Mouse (Mus musculus): Measurements from ENCODE around the gene Ift52. TPM values are rescaled to one million over a fixed set of nuclear protein-coding genes. Genes with fewer than 3 reads are reported as not detected.
A peak's percentile ranks its signal among the peaks of the same experiment; 100 is the strongest.
"Not testable (repeated sequence)": the region's sequence is repeated elsewhere in the genome, so short reads cannot be mapped to it uniquely, and the experiment has no call there.

The Ift52 gene
- polyA plus RNA-seq, 1 experiment from 2014 or later = 34.8 TPM

DNA sequence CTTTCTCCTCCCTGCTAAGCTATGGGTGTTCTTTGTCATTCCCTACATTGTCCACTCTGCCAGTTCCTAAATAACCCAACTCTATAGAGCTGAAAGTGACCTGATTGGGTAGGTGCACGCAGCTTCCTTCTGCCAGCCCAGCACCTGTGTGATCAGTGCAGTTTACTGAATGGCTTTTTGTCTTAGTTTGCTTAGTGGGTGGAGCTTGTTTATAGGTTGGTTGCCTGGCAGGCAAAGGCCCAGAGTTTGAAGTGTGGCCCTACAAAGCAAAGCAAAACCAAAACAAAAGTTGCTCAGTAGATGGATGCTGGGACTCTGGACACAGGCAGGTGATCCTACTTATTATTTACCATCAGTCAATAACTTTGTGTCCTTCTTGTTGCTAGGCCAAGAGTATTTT lies 34.5 kb downstream of the Ift52 start:
- no peak for ATAC-seq (replicated peaks; ENCODE audit: extremely low read depth, insufficient read depth, low FRiP score)
- peaks cover 3% of the 10 kb centered on the region; the same call in 1 of the 2 replicates for H3K36me3 ChIP-seq (ENCODE audit: control insufficient read depth, insufficient read depth)
- no peak overlapping the region for H3K27ac ChIP-seq (ENCODE audit: low read length)
- 67% methylated on average over 1 of the region's 1 CpGs for WGBS
- H3K9me3 ChIP-seq (replicated peaks; ENCODE audit: control insufficient read depth, low read length) = no peaks in the 10 kb centered on the region
- H3K4me2 ChIP-seq (ENCODE audit: low read depth, low read length) = no peak overlapping the region
- no peaks in the 10 kb centered on the region for H3K27me3 ChIP-seq (ENCODE audit: control insufficient read depth, insufficient read depth, low read length)
- no peak overlapping the region for H3K4me3 ChIP-seq (ENCODE audit: low read length)
- peaks cover 21% of the 10 kb centered on the region for H3K4me1 ChIP-seq (ENCODE audit: control insufficient read depth, insufficient read depth, low read length)
- H3K9ac ChIP-seq (ENCODE audit: low read length) = no peak overlapping the region

DNA sequence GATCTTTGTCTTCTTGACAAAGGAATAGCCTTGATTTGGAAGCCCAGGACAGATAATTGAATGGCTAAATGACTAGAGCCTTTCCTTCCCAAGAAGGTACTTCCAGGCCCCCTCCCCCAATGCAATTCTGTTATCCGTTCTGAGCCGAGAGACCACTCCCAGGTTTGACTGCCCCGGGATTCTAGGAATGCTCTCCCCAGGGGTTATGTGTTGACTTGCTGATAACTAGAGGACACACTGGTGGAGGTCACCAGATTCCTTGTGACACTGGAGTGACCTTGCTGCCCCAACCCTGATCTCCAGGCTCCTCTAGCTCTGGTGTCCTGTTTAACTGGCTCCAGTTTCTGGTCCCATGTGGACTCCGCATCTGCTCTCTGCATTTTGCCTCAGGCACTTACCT lies 34.9 kb downstream of the Ift52 start:
- no peak overlapping the region for H3K4me2 ChIP-seq (ENCODE audit: low read depth, low read length)
- H3K4me1 ChIP-seq (ENCODE audit: control insufficient read depth, insufficient read depth, low read length) = peaks cover 21% of the 10 kb centered on the region
- peaks cover 2% of the 10 kb centered on the region; the same call in 1 of the 2 replicates for H3K36me3 ChIP-seq (ENCODE audit: control insufficient read depth, insufficient read depth)
- no peak overlapping the region for H3K4me3 ChIP-seq (ENCODE audit: low read length)
- H3K9ac ChIP-seq (ENCODE audit: low read length) = no peak overlapping the region
- no peaks in the 10 kb centered on the region for H3K27me3 ChIP-seq (ENCODE audit: control insufficient read depth, insufficient read depth, low read length)
- ATAC-seq (replicated peaks; ENCODE audit: extremely low read depth, insufficient read depth, low FRiP score) = no peak
- H3K9me3 ChIP-seq (replicated peaks; ENCODE audit: control insufficient read depth, low read length) = no peaks in the 10 kb centered on the region
- 30% methylated on average over 4 of the region's 4 CpGs for WGBS
- no peak overlapping the region for H3K27ac ChIP-seq (ENCODE audit: low read length)

DNA sequence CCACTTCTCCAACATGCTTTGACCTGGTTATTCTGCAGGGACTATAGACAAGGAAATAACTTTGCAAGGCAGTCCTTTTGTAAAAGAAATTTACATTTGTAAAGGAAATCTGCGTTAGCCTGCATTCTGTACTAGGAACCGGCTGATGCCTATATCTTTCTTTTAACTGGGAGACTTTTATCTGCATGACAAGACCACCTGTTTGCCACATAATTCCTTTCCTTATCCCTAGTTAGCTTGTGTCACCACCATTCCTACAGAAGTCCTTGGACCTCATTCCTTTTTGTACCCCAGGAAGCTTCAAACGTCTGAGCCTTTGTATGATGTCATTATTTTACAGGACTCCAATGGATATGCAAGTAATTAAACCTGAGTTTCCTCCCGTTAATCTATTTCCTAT lies 35.7 kb downstream of the Ift52 start:
- Histone ChIP-seq H3K4me2 (ENCODE audit: low read depth, low read length) (no peak overlapping the region), H3K9me3 (replicated peaks; ENCODE audit: control insufficient read depth, low read length) (no peaks in the 10 kb centered on the region), H3K36me3 (ENCODE audit: control insufficient read depth, insufficient read depth) (no peaks in the 10 kb centered on the region), H3K27ac (ENCODE audit: low read length) (no peak overlapping the region), H3K4me3 (ENCODE audit: low read length) (no peak overlapping the region), H3K27me3 (ENCODE audit: control insufficient read depth, insufficient read depth, low read length) (no peaks in the 10 kb centered on the region), H3K9ac (ENCODE audit: low read length) (no peak overlapping the region), H3K4me1 (ENCODE audit: control insufficient read depth, insufficient read depth, low read length) (peaks cover 21% of the 10 kb centered on the region)
- 68% methylated on average over 4 of the region's 4 CpGs for WGBS
- no peak for ATAC-seq (replicated peaks; ENCODE audit: extremely low read depth, insufficient read depth, low FRiP score)

DNA sequence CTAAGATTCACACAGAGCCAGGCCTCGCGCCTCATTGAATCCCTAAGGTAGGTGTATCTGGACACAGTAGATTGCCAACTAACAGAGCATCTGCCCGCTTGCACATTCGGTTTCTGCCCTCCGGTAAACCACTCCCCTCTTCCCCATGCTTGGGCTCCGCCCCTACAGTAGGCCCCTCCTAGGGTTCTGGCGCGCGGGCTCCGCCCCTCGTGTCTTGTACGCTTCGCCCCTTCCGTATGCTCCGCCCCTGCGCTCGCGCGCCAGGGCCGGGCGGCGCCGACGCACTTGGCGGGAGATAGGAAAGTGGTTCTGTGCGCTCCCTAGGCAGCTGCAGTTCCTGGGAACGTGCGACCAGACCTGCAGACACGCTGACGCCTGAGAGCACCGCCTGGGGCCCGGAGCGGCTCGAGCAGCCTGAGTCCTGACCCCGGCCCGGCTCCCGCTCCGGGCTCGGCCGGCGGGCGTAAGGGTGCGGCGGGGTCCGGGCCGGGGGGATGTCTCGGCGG lies 37.2 kb downstream of the Ift52 start, which contains the start of gene Mybl2:
Mybl2 (plus strand) TSS at position 353 of the 506 bp plus-strand sequence.
- H3K4me2 ChIP-seq (ENCODE audit: low read depth, low read length) = peak within 1 kb of the TSS; percentile 100
- peak within 1 kb of the TSS; percentile 37; the same call in 1 of the 2 replicates for H3K27ac ChIP-seq (ENCODE audit: low read length)
- H3K4me3 ChIP-seq (ENCODE audit: low read length) = peak within 1 kb of the TSS; percentile 80
- no peaks in the 10 kb centered on the region for H3K9me3 ChIP-seq (replicated peaks; ENCODE audit: control insufficient read depth, low read length)
- WGBS = under 1% methylated on average over 48 of the region's 48 CpGs
- ATAC-seq (replicated peaks; ENCODE audit: extremely low read depth, insufficient read depth, low FRiP score) = peak; percentile 100
- H3K27me3 ChIP-seq (ENCODE audit: control insufficient read depth, insufficient read depth, low read length) = no peaks in the 10 kb centered on the region
- H3K36me3 ChIP-seq (ENCODE audit: control insufficient read depth, insufficient read depth) = no peaks in the 10 kb centered on the region
- peaks cover 21% of the 10 kb centered on the region for H3K4me1 ChIP-seq (ENCODE audit: control insufficient read depth, insufficient read depth, low read length)
- H3K9ac ChIP-seq (ENCODE audit: low read length) = peak within 1 kb of the TSS; percentile 79

DNA sequence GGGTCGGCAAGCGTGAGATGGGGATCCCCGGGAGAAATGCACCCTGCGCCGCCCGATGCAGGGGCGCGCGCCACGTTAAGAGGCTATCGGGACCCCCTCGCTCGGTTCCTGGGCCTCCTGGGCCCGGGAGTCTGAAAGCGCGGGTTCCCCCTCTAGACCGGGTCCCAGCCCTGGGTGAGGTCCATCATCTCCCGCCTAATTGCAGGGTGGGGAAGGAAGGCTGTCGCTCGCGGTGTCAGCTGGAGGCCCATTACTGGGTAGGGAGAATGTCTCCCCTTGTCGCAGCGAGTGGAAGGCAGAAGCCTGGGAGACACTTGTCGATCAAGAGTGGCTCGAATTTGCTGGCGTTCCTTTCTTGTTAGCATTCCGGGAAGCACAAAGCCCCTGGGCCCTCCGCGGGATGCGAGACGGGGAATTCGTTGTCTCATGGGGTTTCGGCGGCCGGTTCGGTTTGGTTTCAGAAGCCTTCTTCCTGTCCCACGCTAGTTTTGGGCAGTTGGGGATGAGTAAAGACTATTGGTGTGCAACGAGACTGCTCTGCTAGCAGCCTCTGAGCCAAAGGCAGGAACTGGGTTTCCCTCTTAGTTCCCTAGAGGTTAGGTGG lies 37.8 kb downstream of the Ift52 start:
- Histone ChIP-seq H3K4me2 (ENCODE audit: low read depth, low read length) (peak overlapping the region; percentile 100), H3K9ac (ENCODE audit: low read length) (peak overlapping the region; percentile 79), H3K27ac (ENCODE audit: low read length) (peak overlapping the region; percentile 37; the same call in 1 of the 2 replicates), H3K27me3 (ENCODE audit: control insufficient read depth, insufficient read depth, low read length) (no peaks in the 10 kb centered on the region), H3K36me3 (ENCODE audit: control insufficient read depth, insufficient read depth) (no peaks in the 10 kb centered on the region), H3K4me3 (ENCODE audit: low read length) (peak overlapping the region; percentile 80), H3K4me1 (ENCODE audit: control insufficient read depth, insufficient read depth, low read length) (peaks cover 21% of the 10 kb centered on the region), H3K9me3 (replicated peaks; ENCODE audit: control insufficient read depth, low read length) (no peaks in the 10 kb centered on the region)
- under 1% methylated on average over 38 of the region's 38 CpGs for WGBS
- peak; percentile 15; the same call in 1 of the 2 replicates for ATAC-seq (replicated peaks; ENCODE audit: extremely low read depth, insufficient read depth, low FRiP score)

DNA sequence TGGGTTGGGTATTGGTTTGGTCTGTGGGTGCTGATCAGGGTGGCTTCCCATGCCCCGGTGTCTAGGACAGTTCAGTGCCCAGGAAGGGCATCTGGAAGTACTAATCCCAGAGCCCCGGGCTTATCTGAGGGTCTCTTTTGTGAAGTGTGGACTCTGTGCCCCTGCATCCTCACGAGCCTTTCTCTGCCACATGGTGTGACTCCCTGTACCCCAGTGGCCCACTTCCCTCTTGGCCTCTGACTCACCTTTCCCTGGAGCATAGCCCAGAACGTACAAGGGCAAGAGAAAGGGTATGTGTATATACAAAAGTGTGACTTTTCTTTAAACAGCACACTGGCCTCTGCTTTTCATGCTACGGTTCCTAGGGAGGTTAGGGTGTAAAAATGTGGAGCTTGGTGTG lies 38.6 kb downstream of the Ift52 start:
- 15% methylated on average over 5 of the region's 5 CpGs for WGBS
- Histone ChIP-seq H3K9me3 (replicated peaks; ENCODE audit: control insufficient read depth, low read length) (no peaks in the 10 kb centered on the region), H3K4me2 (ENCODE audit: low read depth, low read length) (peak overlapping the region; percentile 100), H3K27ac (ENCODE audit: low read length) (no peak overlapping the region), H3K36me3 (ENCODE audit: control insufficient read depth, insufficient read depth) (no peaks in the 10 kb centered on the region), H3K27me3 (ENCODE audit: control insufficient read depth, insufficient read depth, low read length) (no peaks in the 10 kb centered on the region), H3K9ac (ENCODE audit: low read length) (peak overlapping the region; percentile 79), H3K4me3 (ENCODE audit: low read length) (peak overlapping the region; percentile 80), H3K4me1 (ENCODE audit: control insufficient read depth, insufficient read depth, low read length) (peaks cover 21% of the 10 kb centered on the region)
- ATAC-seq (replicated peaks; ENCODE audit: extremely low read depth, insufficient read depth, low FRiP score) = no peak

DNA sequence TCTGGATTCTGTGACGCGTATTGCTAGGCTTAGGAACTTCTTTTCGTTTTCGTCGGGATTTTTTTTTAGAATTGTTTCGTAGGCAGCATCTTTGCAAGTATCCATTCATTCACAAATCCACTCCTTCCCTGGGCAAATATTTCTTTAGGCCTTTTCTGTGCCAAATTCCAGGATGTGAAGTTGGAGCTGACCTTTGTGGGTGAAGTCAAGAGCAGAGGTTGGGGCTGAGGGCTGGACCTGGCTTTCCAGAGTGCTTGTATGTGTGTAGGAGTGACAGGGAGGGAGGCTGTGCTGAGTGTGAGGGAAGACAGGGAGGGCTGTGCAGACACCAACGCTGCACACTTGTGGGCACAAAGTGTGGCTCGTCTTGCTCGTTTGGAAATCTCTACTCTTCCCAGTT lies 39.4 kb downstream of the Ift52 start:
- no peak overlapping the region for H3K4me3 ChIP-seq (ENCODE audit: low read length)

DNA sequence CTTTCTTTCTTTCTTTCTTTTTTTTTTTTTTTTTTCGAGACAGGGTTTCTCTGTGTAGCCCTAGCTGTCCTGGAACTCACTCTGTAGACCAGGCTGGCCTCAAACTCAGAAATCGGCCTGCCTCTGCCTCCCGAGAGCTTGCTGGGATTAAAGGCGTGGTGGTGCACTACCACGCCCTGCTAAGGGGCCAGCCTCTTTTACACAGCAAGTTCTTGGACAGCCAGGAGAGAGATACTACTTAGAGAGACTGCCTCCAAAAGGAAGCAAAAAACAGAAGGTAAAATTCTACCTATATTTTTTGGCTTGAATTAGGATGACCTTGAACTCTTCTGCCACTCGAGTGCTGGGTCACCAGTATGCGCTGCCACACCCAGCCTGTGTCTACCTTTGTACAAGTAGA lies 41.8 kb downstream of the Ift52 start:
- not testable (repeated sequence) for H3K27ac ChIP-seq (ENCODE audit: low read length); ATAC-seq (replicated peaks; ENCODE audit: extremely low read depth, insufficient read depth, low FRiP score); H3K9me3 ChIP-seq (replicated peaks; ENCODE audit: control insufficient read depth, low read length); H3K4me3 ChIP-seq (ENCODE audit: low read length); H3K9ac ChIP-seq (ENCODE audit: low read length); H3K27me3 ChIP-seq (ENCODE audit: control insufficient read depth, insufficient read depth, low read length); H3K36me3 ChIP-seq (ENCODE audit: control insufficient read depth, insufficient read depth); H3K4me2 ChIP-seq (ENCODE audit: low read depth, low read length)
- 82% methylated on average over 7 of the region's 7 CpGs for WGBS
- peaks cover 18% of the 10 kb centered on the region for H3K4me1 ChIP-seq (ENCODE audit: control insufficient read depth, insufficient read depth, low read length)

More for the DNA sequence above, 39.4 kb downstream of the Ift52 start:
- no peaks in the 10 kb centered on the region for H3K9me3 ChIP-seq (replicated peaks; ENCODE audit: control insufficient read depth, low read length)
- H3K4me1 ChIP-seq (ENCODE audit: control insufficient read depth, insufficient read depth, low read length) = peaks cover 21% of the 10 kb centered on the region
- ATAC-seq (replicated peaks; ENCODE audit: extremely low read depth, insufficient read depth, low FRiP score) = no peak
- no peak overlapping the region for H3K9ac ChIP-seq (ENCODE audit: low read length)
- WGBS = 69% methylated on average over 9 of the region's 9 CpGs
- no peak overlapping the region for H3K4me2 ChIP-seq (ENCODE audit: low read depth, low read length)
- H3K27me3 ChIP-seq (ENCODE audit: control insufficient read depth, insufficient read depth, low read length) = no peaks in the 10 kb centered on the region
- H3K36me3 ChIP-seq (ENCODE audit: control insufficient read depth, insufficient read depth) = no peaks in the 10 kb centered on the region
- no peak overlapping the region for H3K27ac ChIP-seq (ENCODE audit: low read length)

DNA sequence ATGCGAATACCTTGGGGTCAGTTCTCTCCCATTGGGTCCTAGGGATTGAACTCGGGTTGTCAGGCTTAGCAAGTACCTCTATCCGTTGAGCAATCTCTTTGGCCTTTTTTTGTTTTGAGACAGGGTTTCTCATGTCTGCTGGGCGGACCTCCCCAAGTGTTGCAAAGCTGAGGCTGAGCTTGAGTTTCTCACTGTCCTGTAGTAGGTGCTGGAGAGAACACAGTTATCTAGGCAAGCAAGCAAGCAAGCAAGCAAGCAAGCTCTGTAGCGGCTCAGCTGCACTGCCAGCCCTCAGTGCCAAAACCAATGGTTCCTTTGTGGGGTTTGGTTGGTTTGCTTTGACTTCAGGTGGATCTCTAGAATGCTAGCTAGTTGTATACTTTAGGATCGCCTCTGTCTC lies 43.5 kb downstream of the Ift52 start:
- Histone ChIP-seq H3K27me3 (ENCODE audit: control insufficient read depth, insufficient read depth, low read length) (no peaks in the 10 kb centered on the region), H3K4me2 (ENCODE audit: low read depth, low read length) (no peak overlapping the region), H3K4me1 (ENCODE audit: control insufficient read depth, insufficient read depth, low read length) (peaks cover 8% of the 10 kb centered on the region), H3K9me3 (replicated peaks; ENCODE audit: control insufficient read depth, low read length) (no peaks in the 10 kb centered on the region), H3K4me3 (ENCODE audit: low read length) (no peak overlapping the region), H3K36me3 (ENCODE audit: control insufficient read depth, insufficient read depth) (no peaks in the 10 kb centered on the region), H3K9ac (ENCODE audit: low read length) (no peak overlapping the region), H3K27ac (ENCODE audit: low read length) (no peak overlapping the region)
- ATAC-seq (replicated peaks; ENCODE audit: extremely low read depth, insufficient read depth, low FRiP score) = no peak
- 76% methylated on average over 6 of the region's 6 CpGs for WGBS

Data from heart, embryonic 16.5 days (tissue).